Mouse (Mus musculus): ENCODE measurements around the gene Msl2.
A peak's percentile ranks its signal among the peaks of the same experiment; 100 is the strongest.

Msl2 gene

GRCm38 (mm10) chr9:101074332-101075021 lies 576 bp downstream of the Msl2 start:
- no peak for DNase-seq (ENCODE audit: extremely low read depth, low read depth)

- DNase-seq (ENCODE audit: extremely low read depth, low read depth) = peak; percentile 66
These were observed 1.2 kb downstream of the Msl2 start for GRCm38 (mm10) chr9:101075091-101075581.

GRCm38 (mm10) chr9:101075694-101076093 lies 1.8 kb downstream of the Msl2 start:
- DNase-seq (ENCODE audit: extremely low read depth, low read depth) = no peak

- no peak for DNase-seq (ENCODE audit: extremely low read depth, low read depth)
These were observed 2.4 kb downstream of the Msl2 start for GRCm38 (mm10) chr9:101076095-101076875.

GRCm38 (mm10) chr9:101077486-101077885 lies 3.6 kb downstream of the Msl2 start:
- DNase-seq (ENCODE audit: extremely low read depth, low read depth) = no peak

- DNase-seq (ENCODE audit: extremely low read depth, low read depth) = no peak
These were observed 4.7 kb downstream of the Msl2 start for GRCm38 (mm10) chr9:101078579-101078978.

GRCm38 (mm10) chr9:101080046-101080685 lies 6.3 kb downstream of the Msl2 start:
- DNase-seq (ENCODE audit: extremely low read depth, low read depth) = no peak

GRCm38 (mm10) chr9:101083728-101084127 lies 9.8 kb downstream of the Msl2 start:
- no peak for DNase-seq (ENCODE audit: extremely low read depth, low read depth)

GRCm38 (mm10) chr9:101095425-101095824 lies 21.5 kb downstream of the Msl2 start:
- no peak for DNase-seq (ENCODE audit: extremely low read depth, low read depth)

GRCm38 (mm10) chr9:101096461-101096860 lies 22.6 kb downstream of the Msl2 start:
- no peak for DNase-seq (ENCODE audit: extremely low read depth, low read depth)

GRCm38 (mm10) chr9:101097542-101097941 lies 23.6 kb downstream of the Msl2 start:
- DNase-seq (ENCODE audit: extremely low read depth, low read depth) = no peak

GRCm38 (mm10) chr9:101099445-101099844 lies 25.5 kb downstream of the Msl2 start:
- no peak for DNase-seq (ENCODE audit: extremely low read depth, low read depth)

GRCm38 (mm10) chr9:101100163-101100562 lies 26.3 kb downstream of the Msl2 start:
- DNase-seq (ENCODE audit: extremely low read depth, low read depth) = no peak

- DNase-seq (ENCODE audit: extremely low read depth, low read depth) = no peak
These were observed 27.6 kb downstream of the Msl2 start for GRCm38 (mm10) chr9:101101547-101101946.

- no peak for DNase-seq (ENCODE audit: extremely low read depth, low read depth)
These were observed 28.4 kb downstream of the Msl2 start for GRCm38 (mm10) chr9:101102288-101102687.

GRCm38 (mm10) chr9:101104931-101105330 lies 31.0 kb downstream of the Msl2 start:
- DNase-seq (ENCODE audit: extremely low read depth, low read depth) = no peak

- DNase-seq (ENCODE audit: extremely low read depth, low read depth) = no peak
These were observed 31.8 kb downstream of the Msl2 start for GRCm38 (mm10) chr9:101105735-101106134.

GRCm38 (mm10) chr9:101107386-101107785 lies 33.5 kb downstream of the Msl2 start:
- DNase-seq (ENCODE audit: extremely low read depth, low read depth) = no peak

GRCm38 (mm10) chr9:101110013-101110412 lies 36.1 kb downstream of the Msl2 start:
- no peak for DNase-seq (ENCODE audit: extremely low read depth, low read depth)

GRCm38 (mm10) chr9:101113317-101113716 lies 39.4 kb downstream of the Msl2 start:
- DNase-seq (ENCODE audit: extremely low read depth, low read depth) = no peak

- no peak for DNase-seq (ENCODE audit: extremely low read depth, low read depth)
These were observed 40.4 kb downstream of the Msl2 start for GRCm38 (mm10) chr9:101114182-101114884.

Data from MEL-GATA-1-ER (cell line).